Mouse (Mus musculus): ENCODE measurements around the gene Ift22. TPM values are rescaled to one million over a fixed set of nuclear protein-coding genes. Genes with fewer than 3 reads are reported as not detected.

The Ift22 gene
- polyA plus RNA-seq, 1 experiment from 2014 or later: 104 TPM

GRCm38 (mm10) chr5:136881380-136882009 lies 26.5 kb upstream of the Ift22 start:
- WGBS: 2% methylated on average over 39 of the region's 39 CpGs
- Histone ChIP-seq H3K4me3 (replicated peaks) (peak overlapping the region; percentile 79), H3K9me3 (replicated peaks) (no peaks in the 10 kb centered on the region), H3K27me3 (peaks cover 3% of the 10 kb centered on the region; the same call in 1 of the 2 replicates), H3K9ac (peak overlapping the region; percentile 83), H3K4me1 (peaks cover 37% of the 10 kb centered on the region), H3K27ac (replicated peaks) (peak overlapping the region; percentile 91), H3K36me3 (0 out of 2 replicates have a peak, but pooled peaks cover 13% of the 10 kb centered on the region), H3K4me2 (replicated peaks) (peak overlapping the region; percentile 73)
- peak; percentile 64 for ATAC-seq (ENCODE audit: insufficient number of reproducible peaks, low FRiP score, low TSS enrichment, low read depth)

- ATAC-seq (ENCODE audit: insufficient number of reproducible peaks, low FRiP score, low TSS enrichment, low read depth): 0 out of 2 replicates have a peak, but pooled peaks have one; percentile 20
- Histone ChIP-seq H3K27ac (replicated peaks) (peak overlapping the region; percentile 91), H3K9ac (peak overlapping the region; percentile 83), H3K4me3 (replicated peaks) (peak overlapping the region; percentile 79), H3K9me3 (replicated peaks) (no peaks in the 10 kb centered on the region), H3K27me3 (peaks cover 3% of the 10 kb centered on the region; the same call in 1 of the 2 replicates), H3K36me3 (0 out of 2 replicates have a peak, but pooled peaks cover 7% of the 10 kb centered on the region), H3K4me1 (peaks cover 44% of the 10 kb centered on the region), H3K4me2 (replicated peaks) (peak overlapping the region; percentile 73)
- WGBS: 1% methylated on average over 47 of the region's 47 CpGs
Measured at GRCm38 (mm10) chr5:136882055-136882787, 25.7 kb upstream of the Ift22 start.

DNA sequence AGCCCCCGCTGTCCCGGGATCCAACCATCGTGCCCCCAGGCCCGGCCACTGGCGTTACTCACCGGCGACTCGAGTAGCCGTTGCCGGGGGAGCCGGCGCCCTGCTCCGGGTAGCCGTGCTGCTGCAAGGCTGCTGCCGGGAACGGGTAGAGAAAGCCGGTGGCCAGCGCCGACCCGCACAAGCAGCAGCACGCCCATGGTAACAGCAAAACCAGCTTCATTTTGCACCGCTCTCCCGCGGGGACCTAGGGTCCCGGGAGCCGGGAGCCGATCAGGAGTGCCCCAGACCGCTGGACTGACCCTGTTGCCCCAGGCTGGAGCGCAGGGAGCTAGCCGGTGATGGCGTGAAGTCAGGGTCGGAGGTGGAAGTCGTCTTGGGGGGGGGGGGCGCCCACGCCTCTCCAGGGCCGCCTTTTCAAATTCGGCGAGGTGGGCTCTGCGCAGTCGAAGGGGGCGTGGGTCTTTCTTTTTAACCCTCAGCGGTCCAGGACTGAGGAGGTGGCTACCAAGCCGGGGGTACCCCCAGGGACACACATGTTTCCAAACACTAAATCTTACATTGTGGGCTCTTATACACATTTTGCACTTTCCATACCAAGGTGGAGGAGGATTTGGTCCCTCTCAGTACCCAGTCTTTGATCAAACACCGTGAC lies 25.0 kb upstream of the Ift22 start, which contains the start of gene Col26a1:
Gene Col26a1 (minus strand): TSS at position 422 of the 652 bp plus-strand sequence.
- ATAC-seq (ENCODE audit: insufficient number of reproducible peaks, low FRiP score, low TSS enrichment, low read depth): 0 out of 2 replicates have a peak, but pooled peaks have one; percentile 63
- H3K4me2 ChIP-seq (replicated peaks): peak within 1 kb of the TSS; percentile 73
- H3K4me1 ChIP-seq: peaks cover 51% of the 10 kb centered on the region
- WGBS: under 1% methylated on average over 43 of the region's 44 CpGs
- peak within 1 kb of the TSS; percentile 91 for H3K27ac ChIP-seq (replicated peaks)
- peak within 1 kb of the TSS; percentile 79 for H3K4me3 ChIP-seq (replicated peaks)
- 0 out of 2 replicates have a peak, but pooled peaks cover 5% of the 10 kb centered on the region for H3K36me3 ChIP-seq
- no peaks in the 10 kb centered on the region for H3K9me3 ChIP-seq (replicated peaks)
- peak within 1 kb of the TSS; percentile 83 for H3K9ac ChIP-seq
- H3K27me3 ChIP-seq: peaks cover 3% of the 10 kb centered on the region; the same call in 1 of the 2 replicates

DNA sequence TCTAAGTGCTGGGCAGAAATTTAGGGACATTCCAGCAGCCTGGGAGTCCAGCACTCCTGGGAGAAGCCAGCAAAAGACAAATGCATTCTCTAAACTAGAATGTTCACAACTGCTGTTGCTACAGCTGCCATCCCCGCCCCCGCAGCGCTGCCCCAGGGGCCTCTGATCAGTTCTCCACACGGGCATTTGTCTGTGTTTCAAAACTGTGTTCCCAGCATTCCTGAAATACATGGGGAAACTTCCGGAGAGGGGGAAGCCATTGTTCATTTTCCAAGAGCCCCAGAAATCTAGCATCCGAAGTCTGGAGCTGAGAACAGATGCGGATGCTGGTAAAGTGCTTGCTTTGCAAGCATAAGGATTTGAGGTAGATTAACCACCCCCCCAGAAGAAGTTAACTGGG lies 21.0 kb upstream of the Ift22 start:
- H3K36me3 ChIP-seq: no peaks in the 10 kb centered on the region
- H3K4me2 ChIP-seq (replicated peaks): no peak overlapping the region; the same call in 1 of the 2 replicates
- no peak overlapping the region for H3K9ac ChIP-seq
- no peak for ATAC-seq (ENCODE audit: insufficient number of reproducible peaks, low FRiP score, low TSS enrichment, low read depth)
- H3K4me1 ChIP-seq: peaks cover 36% of the 10 kb centered on the region
- no peaks in the 10 kb centered on the region for H3K9me3 ChIP-seq (replicated peaks)
- WGBS: 15% methylated on average over 7 of the region's 7 CpGs
- H3K27ac ChIP-seq (replicated peaks): peak overlapping the region; percentile 85
- no peak overlapping the region for H3K4me3 ChIP-seq (replicated peaks)
- peaks cover 3% of the 10 kb centered on the region; the same call in 1 of the 2 replicates for H3K27me3 ChIP-seq

DNA sequence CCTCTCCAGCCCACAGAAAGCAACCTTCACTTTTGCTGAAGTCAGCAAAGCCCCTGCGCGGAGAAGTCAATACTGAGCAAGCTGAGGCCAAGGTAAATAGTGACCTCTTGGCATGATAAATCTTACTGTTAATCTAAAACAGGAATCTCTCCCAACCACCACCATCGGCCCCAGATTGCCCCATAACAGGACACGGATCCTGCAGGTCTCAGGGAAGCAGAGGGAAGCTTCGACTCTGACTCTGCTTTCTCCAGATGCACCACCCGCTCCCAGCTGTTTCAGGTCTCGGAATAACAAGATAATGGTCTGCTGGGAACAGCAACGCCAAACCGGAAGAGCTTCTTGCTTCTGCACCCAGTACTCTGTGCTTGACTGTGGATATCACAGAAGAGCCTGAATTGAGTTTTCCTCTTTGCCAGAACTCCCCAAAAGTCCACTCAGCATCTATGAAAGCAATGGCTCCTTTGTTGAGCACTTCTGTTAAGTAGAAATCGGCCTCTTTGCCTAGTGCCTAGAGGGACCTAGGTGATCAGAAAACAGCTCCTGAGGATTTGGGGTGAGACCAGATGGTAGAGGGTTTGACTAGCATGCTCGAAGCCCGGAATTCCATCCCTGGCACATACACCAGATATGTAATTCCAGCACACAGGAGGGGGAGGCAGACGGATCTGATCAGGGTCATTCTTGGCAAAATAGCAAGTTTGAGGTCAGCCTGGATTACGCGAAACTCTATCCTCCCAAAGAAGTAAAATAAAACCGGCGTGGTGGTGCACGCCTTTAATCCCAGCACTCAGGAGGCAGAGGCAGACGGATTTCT lies 19.2 kb upstream of the Ift22 start:
- H3K9ac ChIP-seq: no peak overlapping the region
- no peaks in the 10 kb centered on the region for H3K36me3 ChIP-seq
- 38% methylated on average over 19 of the region's 19 CpGs for WGBS
- peaks cover 23% of the 10 kb centered on the region for H3K4me1 ChIP-seq
- no peaks in the 10 kb centered on the region for H3K9me3 ChIP-seq (replicated peaks)
- H3K27me3 ChIP-seq: no peaks in the 10 kb centered on the region
- H3K4me3 ChIP-seq (replicated peaks): no peak overlapping the region
- H3K27ac ChIP-seq (replicated peaks): peak overlapping the region; percentile 75
- no peak for ATAC-seq (ENCODE audit: insufficient number of reproducible peaks, low FRiP score, low TSS enrichment, low read depth)
- no peak overlapping the region for H3K4me2 ChIP-seq (replicated peaks)

GRCm38 (mm10) chr5:136894840-136895528 lies 13.0 kb upstream of the Ift22 start:
- Histone ChIP-seq H3K27ac (replicated peaks) (peak overlapping the region; percentile 83), H3K4me2 (replicated peaks) (peak overlapping the region; percentile 41), H3K4me3 (replicated peaks) (0 out of 2 replicates have a peak overlapping the region, but pooled peaks have one; percentile 3), H3K36me3 (no peaks in the 10 kb centered on the region), H3K4me1 (0 out of 2 replicates have a peak, but pooled peaks cover 11% of the 10 kb centered on the region), H3K9ac (no peak overlapping the region), H3K27me3 (no peaks in the 10 kb centered on the region), H3K9me3 (replicated peaks) (no peaks in the 10 kb centered on the region)
- ATAC-seq (ENCODE audit: insufficient number of reproducible peaks, low FRiP score, low TSS enrichment, low read depth): peak; percentile 69
- 26% methylated on average over 25 of the region's 25 CpGs for WGBS

GRCm38 (mm10) chr5:136895529-136895963 lies 12.4 kb upstream of the Ift22 start:
- peak overlapping the region; percentile 41 for H3K4me2 ChIP-seq (replicated peaks)
- H3K9me3 ChIP-seq (replicated peaks): no peaks in the 10 kb centered on the region
- peak; percentile 74 for ATAC-seq (ENCODE audit: insufficient number of reproducible peaks, low FRiP score, low TSS enrichment, low read depth)
- no peak overlapping the region for H3K4me3 ChIP-seq (replicated peaks)
- H3K27me3 ChIP-seq: no peaks in the 10 kb centered on the region
- no peak overlapping the region for H3K9ac ChIP-seq
- WGBS: 33% methylated on average over 10 of the region's 10 CpGs
- peak overlapping the region; percentile 83 for H3K27ac ChIP-seq (replicated peaks)
- H3K36me3 ChIP-seq: no peaks in the 10 kb centered on the region
- 0 out of 2 replicates have a peak, but pooled peaks cover 11% of the 10 kb centered on the region for H3K4me1 ChIP-seq

- Histone ChIP-seq H3K4me1 (peaks cover 14% of the 10 kb centered on the region; the same call in 1 of the 2 replicates), H3K4me2 (replicated peaks) (no peak overlapping the region), H3K4me3 (replicated peaks) (no peak overlapping the region), H3K27ac (replicated peaks) (no peak overlapping the region), H3K9me3 (replicated peaks) (no peaks in the 10 kb centered on the region), H3K27me3 (no peaks in the 10 kb centered on the region), H3K9ac (no peak overlapping the region), H3K36me3 (no peaks in the 10 kb centered on the region)
- no peak for ATAC-seq (ENCODE audit: insufficient number of reproducible peaks, low FRiP score, low TSS enrichment, low read depth)
- WGBS: 52% methylated on average over 3 of the region's 3 CpGs
Measured at GRCm38 (mm10) chr5:136904621-136905020, 3.3 kb upstream of the Ift22 start.

GRCm38 (mm10) chr5:136905630-136906029 lies 2.3 kb upstream of the Ift22 start:
- no peak for ATAC-seq (ENCODE audit: insufficient number of reproducible peaks, low FRiP score, low TSS enrichment, low read depth)
- 49% methylated on average over 7 of the region's 7 CpGs for WGBS

GRCm38 (mm10) chr5:136907587-136907986 lies 363 bp upstream of the Ift22 start:
- Histone ChIP-seq H3K4me1 (peaks cover 14% of the 10 kb centered on the region; the same call in 1 of the 2 replicates), H3K27me3 (no peaks in the 10 kb centered on the region), H3K36me3 (peaks cover 15% of the 10 kb centered on the region), H3K4me2 (replicated peaks) (peak overlapping the region; percentile 63), H3K27ac (replicated peaks) (no peak overlapping the region), H3K9me3 (replicated peaks) (no peaks in the 10 kb centered on the region), H3K4me3 (replicated peaks) (peak overlapping the region; percentile 77), H3K9ac (peak overlapping the region; percentile 62; the same call in 1 of the 2 replicates)
- ATAC-seq (ENCODE audit: insufficient number of reproducible peaks, low FRiP score, low TSS enrichment, low read depth): no peak
- 43% methylated on average over 9 of the region's 9 CpGs for whole genome bisulfite sequencing

More at GRCm38 (mm10) chr5:136905630-136906029, 2.3 kb upstream of the Ift22 start:
- H3K27ac ChIP-seq (replicated peaks): no peak overlapping the region
- no peak overlapping the region for H3K4me3 ChIP-seq (replicated peaks)
- H3K27me3 ChIP-seq: no peaks in the 10 kb centered on the region
- H3K36me3 ChIP-seq: peaks cover 2% of the 10 kb centered on the region; the same call in 1 of the 2 replicates
- H3K9ac ChIP-seq: no peak overlapping the region
- H3K4me1 ChIP-seq: peaks cover 14% of the 10 kb centered on the region; the same call in 1 of the 2 replicates
- H3K9me3 ChIP-seq (replicated peaks): no peaks in the 10 kb centered on the region
- no peak overlapping the region for H3K4me2 ChIP-seq (replicated peaks)

All from embryonic facial prominence, embryonic 15.5 days (tissue).